Mouse (Mus musculus) CH12.LX (cell line): ENCODE results near the gene Usp18. TPM values are rescaled to one million over a fixed set of nuclear protein-coding genes. Genes with fewer than 3 reads are reported as not detected.

ENCODE experiments used
- DNase-seq: peaks from one replicate; pipeline ENCODE4 v3.0.0-alpha.2; 2013; ENCODE audit errors: extremely low read depth
- H3K27ac ChIP-seq: 2 replicates; pipeline ENCODE4 v1.5.1; 2012; ENCODE audit warnings: low read depth, mild to moderate bottlenecking, control low read depth, moderate library complexity; ENCODE audit not compliant: insufficient read depth
- H3K27me3 ChIP-seq: replicated peaks from 2 replicates; pipeline ENCODE3; 2012; ENCODE audit warnings: inconsistent platforms
- H3K36me3 ChIP-seq, 2 experiments: replicated peaks in 1 of 2; 2 replicates each; pipeline versions ENCODE3 to v1.6.1; 2012; ENCODE audit warnings: inconsistent platforms in 1 of 2, low read length in 1 of 2, mild to moderate bottlenecking in 1 of 2, mixed read lengths in 1 of 2, moderate library complexity in 1 of 2; ENCODE audit not compliant: control insufficient read depth in 1 of 2, insufficient read depth in 1 of 2
- H3K4me1 ChIP-seq, 2 experiments: 2 replicates each; pipeline ENCODE4 v1.6.1; 2012; ENCODE audit warnings: inconsistent platforms in 1 of 2, moderate library complexity in 1 of 2; ENCODE audit not compliant: insufficient read depth in 2 of 2, control insufficient read depth in 1 of 2
- H3K4me2 ChIP-seq: 2 replicates; pipeline ENCODE4 v1.6.1; 2012; ENCODE audit warnings: low read depth, mild to moderate bottlenecking, control low read depth; ENCODE audit not compliant: poor library complexity, insufficient read depth, severe bottlenecking
- H3K4me3 ChIP-seq, 3 experiments: fragments of 150-350 bp in 1 of 3; sonication (generic) in 1 of 3; replicated peaks in 1 of 3; 2 replicates each; pipeline versions ENCODE3 to v1.5.1; 2011 to 2012; ENCODE audit warnings: low read depth in 2 of 3, low read length in 2 of 3, mild to moderate bottlenecking in 2 of 3, moderate library complexity in 2 of 3, control low read depth in 1 of 3, improper control_type of control experiment in 1 of 3, inconsistent platforms in 1 of 3, mixed read lengths in 1 of 3; ENCODE audit not compliant: poor library complexity in 1 of 3
- H3K79me2 ChIP-seq: replicated peaks from 2 replicates; pipeline ENCODE4 v1.6.1; 2012; ENCODE audit warnings: mild to moderate bottlenecking, moderate library complexity; ENCODE audit not compliant: control insufficient read depth, poor library complexity, insufficient read depth, severe bottlenecking; ENCODE audit errors: extremely low read depth
- H3K9ac ChIP-seq: 2 replicates; pipeline ENCODE4 v1.6.1; 2012; ENCODE audit warnings: low read depth, mild to moderate bottlenecking, control low read depth, moderate library complexity; ENCODE audit not compliant: insufficient read depth
- H3K9me3 ChIP-seq: replicated peaks from 2 replicates; pipeline ENCODE3; 2012; ENCODE audit warnings: low read length, inconsistent platforms, mixed read lengths
- BHLHE40 ChIP-seq: IDR thresholded peaks from 2 replicates; pipeline ENCODE4 v1.6.1; 2011; ENCODE audit warnings: mild to moderate bottlenecking, low read depth, low read length, improper control_type of control experiment
- CHD2 ChIP-seq: IDR thresholded peaks from 2 replicates; pipeline ENCODE4 v1.6.1; 2011; ENCODE audit warnings: low read length, improper control_type of control experiment
- E2F4 ChIP-seq: IDR thresholded peaks from 2 replicates; pipeline ENCODE4 v1.6.1; 2011; ENCODE audit warnings: low read depth, low read length, improper control_type of control experiment; ENCODE audit not compliant: insufficient replicate concordance
- ELF1 ChIP-seq: IDR thresholded peaks from 2 replicates; pipeline ENCODE4 v1.6.1; 2014; ENCODE audit warnings: low read depth, mild to moderate bottlenecking, inconsistent platforms, low read length, improper control_type of control experiment
- EP300 ChIP-seq: IDR thresholded peaks from 2 replicates; pipeline ENCODE4 v1.6.1; 2011; ENCODE audit warnings: low read length, improper control_type of control experiment
- ETS1 ChIP-seq: conservative IDR thresholded peaks from 2 replicates; pipeline ENCODE4 v1.6.1; 2012; ENCODE audit warnings: low read depth, mild to moderate bottlenecking, inconsistent platforms, low read length, improper control_type of control experiment, moderate library complexity
- GABPA ChIP-seq: IDR thresholded peaks from 2 replicates; pipeline ENCODE4 v1.6.1; 2012; ENCODE audit warnings: low read depth, low read length, improper control_type of control experiment, inconsistent platforms; ENCODE audit not compliant: insufficient replicate concordance
- IRF4 ChIP-seq: IDR thresholded peaks from 2 replicates; pipeline ENCODE4 v1.6.1; 2014; ENCODE audit warnings: low read depth, mild to moderate bottlenecking, inconsistent platforms, low read length, improper control_type of control experiment
- JUN ChIP-seq: IDR thresholded peaks from 2 replicates; pipeline ENCODE4 v1.6.1; 2011; ENCODE audit warnings: low read depth, mild to moderate bottlenecking, low read length, improper control_type of control experiment, moderate library complexity; ENCODE audit not compliant: insufficient read depth
- JUND ChIP-seq: conservative IDR thresholded peaks from 2 replicates; pipeline ENCODE4 v1.6.1; 2011; ENCODE audit warnings: low read depth, low read length, improper control_type of control experiment
- MAFK ChIP-seq: IDR thresholded peaks from 2 replicates; pipeline ENCODE4 v1.6.1; 2011; ENCODE audit warnings: low read length, improper control_type of control experiment; ENCODE audit not compliant: insufficient replicate concordance
- MAX ChIP-seq: IDR thresholded peaks from 2 replicates; pipeline ENCODE4 v1.6.1; 2011; ENCODE audit warnings: low read length, improper control_type of control experiment
- MAZ ChIP-seq: IDR thresholded peaks from 2 replicates; pipeline ENCODE4 v1.6.1; 2012; ENCODE audit warnings: low read depth, mild to moderate bottlenecking, inconsistent platforms, low read length, improper control_type of control experiment, moderate library complexity
- MEF2A ChIP-seq: IDR thresholded peaks from 2 replicates; pipeline ENCODE4 v1.6.1; 2014; ENCODE audit warnings: low read depth, mild to moderate bottlenecking, inconsistent platforms, low read length, improper control_type of control experiment, borderline replicate concordance
- NELFE ChIP-seq: IDR thresholded peaks from 2 replicates; pipeline ENCODE4 v1.6.1; 2011; ENCODE audit warnings: low read depth, low read length, improper control_type of control experiment
- NRF1 ChIP-seq: IDR thresholded peaks from 2 replicates; pipeline ENCODE4 v1.6.1; 2014; ENCODE audit warnings: low read depth, mild to moderate bottlenecking, inconsistent platforms, low read length, improper control_type of control experiment, moderate library complexity
- POLR2A ChIP-seq: IDR thresholded peaks from 2 replicates; pipeline ENCODE4 v1.6.1; 2011; ENCODE audit warnings: low read depth, mild to moderate bottlenecking, improper control_type of control experiment, low read length
- RAD21 ChIP-seq: IDR thresholded peaks from 2 replicates; pipeline ENCODE4 v1.6.1; 2011; ENCODE audit warnings: low read depth, mild to moderate bottlenecking, low read length, improper control_type of control experiment, moderate library complexity
- RCOR1 ChIP-seq: conservative IDR thresholded peaks from 2 replicates; pipeline ENCODE4 v1.6.1; 2012; ENCODE audit warnings: low read depth, mild to moderate bottlenecking, inconsistent platforms, low read length, improper control_type of control experiment
- SIN3A ChIP-seq: IDR thresholded peaks from 2 replicates; pipeline ENCODE4 v1.6.1; 2012; ENCODE audit warnings: low read length, improper control_type of control experiment, inconsistent platforms
- SMC3 ChIP-seq: IDR thresholded peaks from 2 replicates; pipeline ENCODE4 v1.6.1; 2011; ENCODE audit warnings: low read depth, low read length, improper control_type of control experiment
- TBP ChIP-seq: conservative IDR thresholded peaks from 2 replicates; pipeline ENCODE4 v1.6.1; 2011; ENCODE audit warnings: low read depth, low read length, improper control_type of control experiment
- UBTF ChIP-seq: IDR thresholded peaks from 2 replicates; pipeline ENCODE4 v1.6.1; 2012; ENCODE audit warnings: low read depth, mild to moderate bottlenecking, inconsistent platforms, low read length, improper control_type of control experiment, moderate library complexity
- USF2 ChIP-seq: conservative IDR thresholded peaks from 2 replicates; pipeline ENCODE4 v1.6.1; 2011; ENCODE audit warnings: low read depth, low read length, improper control_type of control experiment
- ZC3H11A ChIP-seq: IDR thresholded peaks from 2 replicates; pipeline ENCODE4 v1.6.1; 2012; ENCODE audit warnings: low read depth, mild to moderate bottlenecking, inconsistent platforms, low read length, improper control_type of control experiment
- ZKSCAN1 ChIP-seq: IDR thresholded peaks from 2 replicates; pipeline ENCODE4 v1.6.1; 2012; ENCODE audit warnings: low read depth, inconsistent platforms, low read length, improper control_type of control experiment, borderline replicate concordance
- dilution Hi-C: fragments of 300-500 bp; cut with MboI; formaldehyde crosslinking; loops from 2 replicates; pipeline ENCODE4 v1.14.3; 2020; ENCODE audit warnings: low sequenced_read_pairs; ENCODE audit not compliant: extremely low pct_unique_long_range_greater_than_20kb, extremely low pct_ligation_motif_present
- in situ Hi-C: fragments of 300-500 bp; cut with MboI; formaldehyde crosslinking; loops from 3 replicates; pipeline ENCODE4 v1.14.3; 2019; ENCODE audit warnings: low sequenced_read_pairs, low pct_ligation_motif_present, low pct_unique_long_range_greater_than_20kb, mixed read lengths
- polyA plus RNA-seq: library from polyadenylated mRNA; unstranded; fragments of >175 nt; gene quantifications from 2 replicates; pipeline ENCODE4 v1.2.1, GENCODE M21; 2012; ENCODE audit warnings: low read depth; ENCODE audit not compliant: insufficient read length
- total RNA-seq, 2 experiments: library from RNA; depleted of rRNA; stranded (reverse); fragments of 300-350 nt in 1 of 2; fragments of >200 nt in 1 of 2; gene quantifications; 2 replicates each; pipeline ENCODE4 v1.2.3; 2012 to 2014

Usp18 gene
- total and polyA plus RNA-seq, 3 experiments = 0.36 to 1.5 (median 1.3) TPM

DNA sequence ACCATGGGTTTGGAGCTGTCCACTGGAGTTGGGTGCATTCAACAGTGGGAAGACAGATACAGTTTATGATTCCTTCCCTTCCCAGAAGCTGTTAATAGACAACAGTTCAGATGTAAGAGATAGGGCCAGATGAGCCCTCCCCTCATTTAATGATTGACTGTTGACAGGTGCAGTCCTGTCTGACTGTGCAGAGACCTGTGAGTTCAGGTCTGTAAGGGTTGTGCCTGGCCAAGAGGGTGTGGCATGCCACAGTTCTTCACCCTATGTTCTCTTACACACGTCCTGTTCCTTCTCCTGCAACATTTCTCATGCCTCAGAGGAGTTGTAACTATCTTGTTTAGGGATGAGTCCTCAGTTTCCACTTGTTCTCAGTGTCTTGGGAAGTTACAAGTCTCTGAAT, 13.1 kb upstream of the Usp18 start:
- no peak for DNase-seq
- Histone ChIP-seq H3K79me2 (no peaks in the 10 kb centered on the region), H3K36me3 (no peaks in the 10 kb centered on the region), H3K27ac (no peak overlapping the region), H3K9me3 (no peaks in the 10 kb centered on the region), H3K4me3 (no peak overlapping the region), H3K9ac (no peak overlapping the region), H3K4me1 (peaks cover 0 to 16% of the 10 kb centered on the region in 2 experiments; a peak in 2 of 4 replicates), H3K4me2 (no peak overlapping the region), H3K27me3 (peaks cover 2% of the 10 kb centered on the region)
- in situ Hi-C loops = loop anchor here (5.0 kb wide), 1 partner anchor 45 kb away; no protein-coding TSS in a partner anchor
- dilution Hi-C loops = no loop called here
- TF ChIP-seq USF2 (no peak), IRF4 (no peak), SMC3 (no peak), ELF1 (no peak), E2F4 (no peak), POLR2A (no peak), ZC3H11A (no peak), NRF1 (no peak), RCOR1 (no peak), JUN (no peak), MAX (no peak), CHD2 (no peak), JUND (no peak), RAD21 (no peak), EP300 (no peak), UBTF (no peak), BHLHE40 (no peak), ZKSCAN1 (no peak)
- TF ChIP-seq, all 38 proteins: peak for 0

DNA sequence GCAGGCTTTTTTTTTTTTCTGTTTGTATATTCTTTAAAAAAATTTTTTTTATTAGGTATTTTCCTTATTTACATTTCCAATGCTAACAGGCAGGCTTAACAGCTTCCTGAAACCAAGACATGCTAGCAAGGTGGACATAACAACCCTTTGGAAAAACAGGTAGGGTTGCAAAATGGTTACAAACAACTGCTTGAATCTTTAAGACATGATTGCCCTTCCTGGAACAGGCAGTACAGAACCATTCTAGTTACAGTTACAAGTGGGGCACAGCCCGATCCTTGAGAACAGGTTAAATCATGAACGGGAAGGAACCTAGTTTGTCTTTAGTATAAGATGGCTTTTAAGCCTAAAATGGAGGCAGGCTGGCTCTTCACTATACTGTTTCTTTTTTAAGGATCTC, 9.3 kb upstream of the Usp18 start:
- no peak overlapping the region for H3K4me3 ChIP-seq
- H3K27ac ChIP-seq = no peak overlapping the region
- in situ Hi-C loops = no loop called here
- DNase-seq = no peak
- no peaks in the 10 kb centered on the region for H3K4me1 ChIP-seq
- dilution Hi-C loops = no loop called here
- peaks cover 2% of the 10 kb centered on the region for H3K27me3 ChIP-seq
- H3K79me2 ChIP-seq = no peaks in the 10 kb centered on the region
- H3K4me2 ChIP-seq = no peak overlapping the region
- H3K9ac ChIP-seq = no peak overlapping the region
- no peak for TF ChIP-seq TBP
- TF ChIP-seq BHLHE40 = no peak
- no peak for TF ChIP-seq MAZ
- TF ChIP-seq RCOR1 = no peak
- no peak for TF ChIP-seq SIN3A
- no peak for TF ChIP-seq MAFK
- no peak for TF ChIP-seq GABPA
- TF ChIP-seq MAX = no peak
- no peak for TF ChIP-seq SMC3
- no peak for TF ChIP-seq USF2
- TF ChIP-seq MEF2A = no peak
- TF ChIP-seq NELFE = no peak
- TF ChIP-seq ETS1 = no peak
- H3K36me3 ChIP-seq = no peaks in the 10 kb centered on the region
- H3K9me3 ChIP-seq = no peaks in the 10 kb centered on the region
